Mouse (Mus musculus): ENCODE measurements around the gene Igf2r. TPM values are rescaled to one million over a fixed set of nuclear protein-coding genes. Genes with fewer than 3 reads are reported as not detected.

The Igf2r gene
- polyA plus RNA-seq, 1 experiment from 2014 or later: 52.3 TPM

DNA sequence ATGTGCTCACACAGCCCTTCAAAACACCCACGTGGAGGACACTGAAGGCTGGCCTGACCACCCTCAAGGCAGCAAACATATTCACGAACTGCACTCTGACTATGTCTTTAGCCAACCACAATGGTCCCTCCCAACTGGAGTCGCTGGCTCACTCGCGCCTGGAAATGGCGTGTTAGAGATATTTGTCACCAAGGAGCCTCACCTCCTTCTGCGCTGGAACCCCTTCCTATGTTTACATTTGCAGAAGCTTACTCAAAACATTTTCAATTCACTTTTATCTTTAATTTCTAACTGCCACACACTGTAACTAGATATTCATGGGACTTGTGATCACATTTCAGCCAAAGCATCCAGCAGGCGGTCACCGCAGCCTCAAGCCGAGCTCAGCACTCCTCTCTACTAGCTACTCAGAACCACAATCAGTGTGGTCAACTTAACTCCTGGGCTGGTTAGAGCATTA, 62.8 kb downstream of the Igf2r start:
- Histone ChIP-seq H3K36me3 (ENCODE audit: control insufficient read depth, insufficient read depth, low read length) (peaks cover 85% of the 10 kb centered on the region), H3K4me1 (replicated peaks; ENCODE audit: control insufficient read depth, insufficient read depth, low read length) (no peaks in the 10 kb centered on the region), H3K9ac (ENCODE audit: low read length) (no peak overlapping the region), H3K4me3 (ENCODE audit: low read depth, low read length) (no peak overlapping the region), H3K27ac (ENCODE audit: low read depth) (no peak overlapping the region), H3K4me2 (ENCODE audit: low read length) (no peak overlapping the region), H3K27me3 (replicated peaks; ENCODE audit: control insufficient read depth, insufficient read depth, low read length) (no peaks in the 10 kb centered on the region), H3K9me3 (ENCODE audit: control insufficient read depth, low read length) (no peaks in the 10 kb centered on the region)
- 64% methylated on average over 10 of the region's 10 CpGs for WGBS
- ATAC-seq (replicated peaks; ENCODE audit: low FRiP score, low TSS enrichment, low read depth) (no peak), DNase-seq (ENCODE audit: low spot score) (no peak)

DNA sequence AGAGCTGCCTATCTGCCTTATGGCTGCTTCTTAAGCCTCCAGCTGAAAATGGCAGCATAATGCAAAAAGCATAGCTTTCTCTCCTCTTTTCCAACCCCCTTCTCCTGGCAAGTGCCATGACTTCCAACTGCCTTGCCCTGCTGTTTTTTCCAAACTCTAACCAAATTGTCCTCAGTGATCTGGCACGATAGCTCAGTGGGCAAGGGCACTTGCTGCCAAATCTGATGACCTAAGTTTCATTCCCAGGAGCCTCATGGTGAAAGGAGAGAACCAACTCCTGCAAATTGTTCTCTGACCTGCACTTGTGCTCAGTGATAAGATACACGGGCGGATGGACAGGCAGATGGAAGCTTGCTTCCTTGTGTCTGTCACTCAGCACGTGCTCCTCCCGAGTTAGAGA, 66.6 kb downstream of the Igf2r start:
- 74% methylated on average over 5 of the region's 5 CpGs for WGBS
- H3K4me3 ChIP-seq (ENCODE audit: low read depth, low read length): no peak overlapping the region
- no peak overlapping the region for H3K9ac ChIP-seq (ENCODE audit: low read length)
- peaks cover 84% of the 10 kb centered on the region for H3K36me3 ChIP-seq (ENCODE audit: control insufficient read depth, insufficient read depth, low read length)
- H3K27ac ChIP-seq (ENCODE audit: low read depth): no peak overlapping the region
- no peak for ATAC-seq (replicated peaks; ENCODE audit: low FRiP score, low TSS enrichment, low read depth)
- H3K4me2 ChIP-seq (ENCODE audit: low read length): no peak overlapping the region
- DNase-seq (ENCODE audit: low spot score): no peak
- H3K4me1 ChIP-seq (replicated peaks; ENCODE audit: control insufficient read depth, insufficient read depth, low read length): no peaks in the 10 kb centered on the region
- H3K27me3 ChIP-seq (replicated peaks; ENCODE audit: control insufficient read depth, insufficient read depth, low read length): no peaks in the 10 kb centered on the region
- no peaks in the 10 kb centered on the region for H3K9me3 ChIP-seq (ENCODE audit: control insufficient read depth, low read length)

DNA sequence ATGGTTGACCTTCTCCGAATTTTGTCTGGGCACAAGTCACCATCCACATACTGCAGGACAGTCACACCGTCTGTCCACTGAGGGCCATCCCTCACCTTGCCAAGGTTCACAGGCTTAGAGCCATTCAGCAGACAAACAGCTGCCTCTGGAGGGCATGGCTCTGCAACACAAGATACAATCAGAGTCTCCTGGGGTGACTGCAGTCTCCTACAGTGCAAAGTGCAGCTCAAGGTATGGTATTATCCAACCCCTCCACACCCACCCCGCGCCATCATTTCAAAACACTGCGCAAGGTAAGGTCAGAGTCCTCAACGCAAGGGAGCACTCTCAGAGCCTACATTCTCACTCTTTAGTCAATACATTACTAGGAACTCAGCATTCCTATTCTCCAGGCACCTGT, 69.1 kb downstream of the Igf2r start:
- no peak overlapping the region for H3K4me3 ChIP-seq (ENCODE audit: low read depth, low read length)
- H3K4me2 ChIP-seq (ENCODE audit: low read length): no peak overlapping the region
- no peaks in the 10 kb centered on the region for H3K9me3 ChIP-seq (ENCODE audit: control insufficient read depth, low read length)
- WGBS: 92% methylated on average over 6 of the region's 6 CpGs
- ATAC-seq (replicated peaks; ENCODE audit: low FRiP score, low TSS enrichment, low read depth): peak; percentile 59
- H3K4me1 ChIP-seq (replicated peaks; ENCODE audit: control insufficient read depth, insufficient read depth, low read length): no peaks in the 10 kb centered on the region
- H3K27me3 ChIP-seq (replicated peaks; ENCODE audit: control insufficient read depth, insufficient read depth, low read length): no peaks in the 10 kb centered on the region
- H3K36me3 ChIP-seq (ENCODE audit: control insufficient read depth, insufficient read depth, low read length): peaks cover 98% of the 10 kb centered on the region
- no peak overlapping the region for H3K9ac ChIP-seq (ENCODE audit: low read length)
- DNase-seq (ENCODE audit: low spot score): no peak
- H3K27ac ChIP-seq (ENCODE audit: low read depth): no peak overlapping the region

DNA sequence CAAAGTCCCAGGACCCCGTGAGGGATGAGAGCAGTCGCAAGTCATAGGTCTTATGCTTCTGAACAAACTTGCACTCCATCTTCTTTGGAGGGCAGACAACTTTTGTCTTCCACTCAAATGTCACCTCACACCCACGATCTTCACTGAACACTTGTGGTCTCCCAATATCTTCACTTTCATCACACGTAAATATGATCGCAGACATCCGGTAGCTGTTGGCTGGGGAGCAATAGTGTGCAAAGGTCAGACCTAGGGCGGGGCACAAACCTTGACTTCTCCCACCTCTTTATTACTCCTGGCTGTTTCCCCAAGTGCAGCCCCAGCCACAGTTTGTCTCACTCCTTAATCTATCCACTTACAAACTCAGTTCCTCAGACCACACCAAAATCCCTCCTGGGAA, 77.6 kb downstream of the Igf2r start:
- Histone ChIP-seq H3K36me3 (ENCODE audit: control insufficient read depth, insufficient read depth, low read length) (peaks cover 90% of the 10 kb centered on the region), H3K4me1 (replicated peaks; ENCODE audit: control insufficient read depth, insufficient read depth, low read length) (no peaks in the 10 kb centered on the region)

DNA sequence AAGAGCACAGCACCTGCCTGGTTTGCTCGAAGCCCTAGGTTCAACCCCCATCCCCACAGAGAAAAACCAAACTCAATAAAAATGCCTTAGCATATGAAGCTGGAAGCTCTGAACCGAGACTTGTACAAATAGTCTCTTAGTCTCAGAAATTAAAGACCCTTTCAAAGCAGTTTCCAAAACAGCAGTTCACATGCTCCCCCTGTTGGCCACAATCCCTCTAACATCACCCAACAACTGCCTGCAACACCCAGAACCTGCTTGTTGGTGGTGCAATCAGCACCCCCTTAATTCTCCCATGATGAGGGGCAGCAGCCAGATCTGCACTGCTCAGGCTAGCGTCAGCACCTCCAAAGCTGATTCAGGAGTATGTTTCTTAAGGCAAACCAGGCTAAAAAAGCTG, 79.9 kb downstream of the Igf2r start:
- no peaks in the 10 kb centered on the region for H3K4me1 ChIP-seq (replicated peaks; ENCODE audit: control insufficient read depth, insufficient read depth, low read length)
- no peak for ATAC-seq (replicated peaks; ENCODE audit: low FRiP score, low TSS enrichment, low read depth)
- WGBS: 57% methylated on average over 3 of the region's 3 CpGs
- peaks cover 92% of the 10 kb centered on the region for H3K36me3 ChIP-seq (ENCODE audit: control insufficient read depth, insufficient read depth, low read length)
- H3K9ac ChIP-seq (ENCODE audit: low read length): no peak overlapping the region
- no peak for DNase-seq (ENCODE audit: low spot score)
- H3K27me3 ChIP-seq (replicated peaks; ENCODE audit: control insufficient read depth, insufficient read depth, low read length): no peaks in the 10 kb centered on the region
- H3K27ac ChIP-seq (ENCODE audit: low read depth): no peak overlapping the region
- no peak overlapping the region for H3K4me3 ChIP-seq (ENCODE audit: low read depth, low read length)
- H3K9me3 ChIP-seq (ENCODE audit: control insufficient read depth, low read length): no peaks in the 10 kb centered on the region
- no peak overlapping the region for H3K4me2 ChIP-seq (ENCODE audit: low read length)

More for the DNA sequence above, 77.6 kb downstream of the Igf2r start:
- Histone ChIP-seq H3K4me3 (ENCODE audit: low read depth, low read length) (no peak overlapping the region), H3K27ac (ENCODE audit: low read depth) (no peak overlapping the region), H3K4me2 (ENCODE audit: low read length) (no peak overlapping the region), H3K9ac (ENCODE audit: low read length) (no peak overlapping the region), H3K27me3 (replicated peaks; ENCODE audit: control insufficient read depth, insufficient read depth, low read length) (no peaks in the 10 kb centered on the region), H3K9me3 (ENCODE audit: control insufficient read depth, low read length) (no peaks in the 10 kb centered on the region)
- no peak for DNase-seq (ENCODE audit: low spot score)
- 72% methylated on average over 7 of the region's 7 CpGs for WGBS
- no peak for ATAC-seq (replicated peaks; ENCODE audit: low FRiP score, low TSS enrichment, low read depth)

DNA sequence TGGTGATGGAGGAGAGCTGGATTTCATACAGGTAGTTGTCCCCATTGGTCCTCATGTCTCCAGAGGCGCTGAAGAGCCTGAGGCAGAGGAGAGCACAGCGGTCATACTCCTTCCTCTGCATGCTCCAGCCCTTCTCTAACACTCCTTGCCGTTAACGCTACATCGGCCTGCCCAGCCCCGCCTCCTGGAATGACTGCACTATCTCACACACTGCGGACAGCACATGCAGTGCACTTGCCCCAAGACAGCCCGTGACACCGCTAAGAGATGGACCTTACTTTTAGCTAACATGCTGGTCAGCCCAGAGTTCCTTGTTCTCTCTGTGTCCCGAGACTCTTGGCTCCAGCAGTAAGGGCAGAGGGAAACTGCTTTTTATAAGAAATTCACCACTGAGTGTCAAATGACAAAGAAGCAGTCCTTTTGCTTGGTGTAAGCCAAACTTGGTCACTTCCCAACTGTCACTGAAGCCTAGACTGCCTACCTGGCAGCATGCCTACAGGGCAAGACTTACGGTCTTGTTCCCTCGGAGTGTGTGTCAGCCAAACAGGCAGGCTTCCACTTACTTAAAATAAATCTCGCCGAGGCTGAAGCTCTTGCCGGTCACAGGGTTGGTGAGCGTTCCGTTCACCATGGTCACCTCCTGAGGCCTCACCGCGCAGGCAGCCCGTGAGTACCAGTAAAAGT, 80.9 kb downstream of the Igf2r start:
- DNase-seq (ENCODE audit: low spot score): no peak
- no peaks in the 10 kb centered on the region for H3K27me3 ChIP-seq (replicated peaks; ENCODE audit: control insufficient read depth, insufficient read depth, low read length)
- H3K27ac ChIP-seq (ENCODE audit: low read depth): no peak overlapping the region
- no peak overlapping the region for H3K4me3 ChIP-seq (ENCODE audit: low read depth, low read length)
- no peak overlapping the region for H3K9ac ChIP-seq (ENCODE audit: low read length)
- peaks cover 92% of the 10 kb centered on the region for H3K36me3 ChIP-seq (ENCODE audit: control insufficient read depth, insufficient read depth, low read length)
- no peaks in the 10 kb centered on the region for H3K9me3 ChIP-seq (ENCODE audit: control insufficient read depth, low read length)
- WGBS: 79% methylated on average over 20 of the region's 20 CpGs
- no peak overlapping the region for H3K4me2 ChIP-seq (ENCODE audit: low read length)
- no peak for ATAC-seq (replicated peaks; ENCODE audit: low FRiP score, low TSS enrichment, low read depth)
- no peaks in the 10 kb centered on the region for H3K4me1 ChIP-seq (replicated peaks; ENCODE audit: control insufficient read depth, insufficient read depth, low read length)

DNA sequence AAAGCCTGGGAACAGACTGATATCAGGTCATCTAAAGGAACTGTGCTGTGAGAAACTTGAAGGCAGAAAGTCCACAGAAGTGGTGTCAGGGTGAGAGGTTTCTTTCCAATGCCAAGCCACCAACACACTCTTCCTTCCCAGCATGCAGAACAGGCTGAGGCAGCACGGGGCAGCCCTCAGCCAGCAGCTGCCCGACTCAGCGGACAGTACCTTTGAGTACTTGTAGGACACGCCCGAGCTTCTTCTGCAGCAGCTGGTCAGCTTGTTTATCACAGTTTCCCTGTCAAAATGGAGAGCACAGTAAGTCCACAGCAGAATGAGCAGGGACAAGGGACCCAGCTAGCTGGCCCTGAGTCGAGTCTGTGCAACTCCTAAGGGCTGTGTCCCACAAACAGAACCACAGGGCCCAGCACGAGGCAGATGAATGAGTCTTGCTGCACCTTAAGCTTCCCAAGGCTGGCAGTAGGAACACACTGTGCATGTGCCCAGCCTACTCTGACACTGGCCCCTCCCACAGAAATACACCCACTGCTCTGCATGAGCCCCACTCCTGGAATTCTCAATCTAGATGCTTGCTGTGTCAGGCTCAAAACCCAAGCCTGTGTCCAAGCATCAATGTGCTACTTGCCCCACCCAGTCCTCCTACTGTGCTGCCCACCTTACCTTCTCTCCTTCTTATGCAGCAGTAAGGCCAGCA, 84.4 kb downstream of the Igf2r start:
- ATAC-seq (replicated peaks; ENCODE audit: low FRiP score, low TSS enrichment, low read depth): no peak
- Histone ChIP-seq H3K36me3 (ENCODE audit: control insufficient read depth, insufficient read depth, low read length) (peaks cover 74% of the 10 kb centered on the region), H3K27me3 (replicated peaks; ENCODE audit: control insufficient read depth, insufficient read depth, low read length) (no peaks in the 10 kb centered on the region), H3K4me3 (ENCODE audit: low read depth, low read length) (no peak overlapping the region), H3K9ac (ENCODE audit: low read length) (no peak overlapping the region), H3K4me2 (ENCODE audit: low read length) (no peak overlapping the region), H3K4me1 (replicated peaks; ENCODE audit: control insufficient read depth, insufficient read depth, low read length) (no peaks in the 10 kb centered on the region), H3K9me3 (ENCODE audit: control insufficient read depth, low read length) (no peaks in the 10 kb centered on the region), H3K27ac (ENCODE audit: low read depth) (no peak overlapping the region)
- 81% methylated on average over 7 of the region's 7 CpGs for WGBS
- DNase-seq (ENCODE audit: low spot score): no peak

DNA sequence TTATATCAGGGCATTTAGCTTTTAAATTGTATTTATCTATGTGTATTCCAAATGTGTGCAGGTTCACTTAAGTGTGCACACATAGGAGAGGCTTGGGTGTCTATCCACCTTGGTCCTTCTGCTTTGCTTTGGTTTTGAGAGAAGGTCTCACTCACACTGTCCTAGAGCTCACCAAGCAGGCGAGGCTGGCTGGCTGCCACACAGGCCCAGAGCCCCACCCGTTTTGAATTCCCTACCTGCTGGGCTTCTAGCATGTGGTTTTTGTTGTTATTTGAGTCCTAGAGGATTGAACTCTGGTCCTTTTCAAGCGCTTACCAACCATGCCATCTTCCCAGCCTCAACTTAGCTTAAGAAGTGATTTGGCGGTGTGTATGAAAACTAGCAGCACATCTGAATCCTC, 85.1 kb downstream of the Igf2r start:
- Histone ChIP-seq H3K9ac (ENCODE audit: low read length) (no peak overlapping the region), H3K9me3 (ENCODE audit: control insufficient read depth, low read length) (no peaks in the 10 kb centered on the region), H3K4me2 (ENCODE audit: low read length) (no peak overlapping the region), H3K4me3 (ENCODE audit: low read depth, low read length) (no peak overlapping the region), H3K27ac (ENCODE audit: low read depth) (no peak overlapping the region), H3K36me3 (ENCODE audit: control insufficient read depth, insufficient read depth, low read length) (peaks cover 67% of the 10 kb centered on the region), H3K27me3 (replicated peaks; ENCODE audit: control insufficient read depth, insufficient read depth, low read length) (no peaks in the 10 kb centered on the region), H3K4me1 (replicated peaks; ENCODE audit: control insufficient read depth, insufficient read depth, low read length) (no peaks in the 10 kb centered on the region)
- ATAC-seq (replicated peaks; ENCODE audit: low FRiP score, low TSS enrichment, low read depth) (no peak), DNase-seq (ENCODE audit: low spot score) (no peak)
- WGBS: 59% methylated on average over 4 of the region's 4 CpGs

DNA sequence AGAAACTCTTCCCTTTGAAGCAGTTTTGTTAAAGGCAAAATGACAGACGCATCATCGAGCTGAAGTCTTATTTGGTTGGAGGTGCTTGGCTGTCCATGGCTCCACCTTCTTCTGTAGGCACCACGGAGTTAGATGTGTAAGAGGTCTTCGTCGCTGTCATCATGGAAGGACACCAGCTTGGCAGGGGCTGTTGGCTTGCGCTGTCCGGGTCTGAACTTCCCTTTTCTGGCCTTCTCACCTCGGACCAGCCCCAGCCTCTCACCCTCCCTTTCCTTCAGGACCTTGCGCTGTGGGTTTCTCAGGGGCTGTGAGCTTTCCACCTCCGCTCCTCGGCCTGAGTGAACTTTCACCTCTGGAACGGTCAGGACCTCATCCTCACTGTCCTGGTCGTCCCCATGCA, 85.9 kb downstream of the Igf2r start:
- Histone ChIP-seq H3K27ac (ENCODE audit: low read depth) (no peak overlapping the region), H3K9me3 (ENCODE audit: control insufficient read depth, low read length) (no peaks in the 10 kb centered on the region), H3K4me2 (ENCODE audit: low read length) (no peak overlapping the region), H3K4me3 (ENCODE audit: low read depth, low read length) (no peak overlapping the region), H3K4me1 (replicated peaks; ENCODE audit: control insufficient read depth, insufficient read depth, low read length) (no peaks in the 10 kb centered on the region), H3K36me3 (ENCODE audit: control insufficient read depth, insufficient read depth, low read length) (peaks cover 60% of the 10 kb centered on the region), H3K9ac (ENCODE audit: low read length) (no peak overlapping the region), H3K27me3 (replicated peaks; ENCODE audit: control insufficient read depth, insufficient read depth, low read length) (no peaks in the 10 kb centered on the region)
- no peak for ATAC-seq (replicated peaks; ENCODE audit: low FRiP score, low TSS enrichment, low read depth)
- 93% methylated on average over 13 of the region's 13 CpGs for WGBS
- DNase-seq (ENCODE audit: low spot score): no peak
